Mouse (Mus musculus) gastrocnemius, postnatal 10 days (tissue): ENCODE measurements at regions not wholly inside any gene's neighbourhood (a gene's known extent, or its start where the extent isn't known, plus 50 kb on each side); places are given as distances from the start of the nearest gene placed in this dataset.
"Not testable (repeated sequence)": the region's sequence is repeated elsewhere in the genome, so short reads cannot be mapped to it uniquely, and the experiment has no call there.

Source experiments
- DNase-seq: peaks from one replicate; pipeline ENCODE4 v3.0.0; 2021; ENCODE audit warnings: mixed read lengths

- no peak for DNase-seq
Observed at GRCm38 (mm10) chr12:97218445-97218844, 1040.8 kb downstream of the Galc start.

GRCm38 (mm10) chr12:97217608-97218007, 1041.7 kb downstream of the Galc start:
- DNase-seq, result no peak

- DNase-seq, result no peak
Observed at GRCm38 (mm10) chr12:97203636-97204389, 1055.4 kb downstream of the Galc start.

- no peak for DNase-seq
Observed at GRCm38 (mm10) chr12:97161853-97162252, 1097.4 kb downstream of the Galc start.

- DNase-seq, result no peak
Observed at GRCm38 (mm10) chr12:97161429-97161828, 1097.8 kb downstream of the Galc start.

- DNase-seq, result no peak
Observed at GRCm38 (mm10) chr12:97158332-97158731, 1100.9 kb downstream of the Galc start.

- no peak for DNase-seq
Observed at GRCm38 (mm10) chr12:97157748-97158147, 1101.5 kb downstream of the Galc start.

GRCm38 (mm10) chr12:97156499-97157110, 1102.7 kb downstream of the Galc start:
- no peak for DNase-seq

- no peak for DNase-seq
Observed at GRCm38 (mm10) chr12:97142720-97143119, 1116.5 kb downstream of the Galc start.

- no peak for DNase-seq
Observed at GRCm38 (mm10) chr12:97137924-97138323, 1121.3 kb downstream of the Galc start.

GRCm38 (mm10) chr12:97130276-97130675, 1129.0 kb downstream of the Galc start:
- peak; percentile 10 for DNase-seq

- no peak for DNase-seq
Observed at GRCm38 (mm10) chr12:97090577-97091214, 1168.6 kb downstream of the Galc start.

GRCm38 (mm10) chr12:97061352-97061895, 1197.8 kb downstream of the Galc start:
- not testable (repeated sequence) for DNase-seq

- no peak for DNase-seq
Observed at GRCm38 (mm10) chr12:97047674-97048073, 1211.6 kb downstream of the Galc start.
